In genomic region chr11:94936851-94937295, GRCm38 (mm10) we compare ENCODE assay signal across 8 mouse cellular contexts. TPM values are rescaled to one million over a fixed set of nuclear protein-coding genes. Genes with fewer than 3 reads are reported as not detected.
A peak's percentile ranks its signal among the peaks of the same experiment; 100 is the strongest.
DNase-seq lines count a peak whose midpoint lies in the region; ATAC-seq lines count a peak whose summit lies in the region.

No protein-coding gene starts in this region.

- DNase-seq in R1 (ENCODE audit: low read depth, low spot score), result peak; percentile 92
- DNase-seq in cerebellum, postnatal 10 days, result peak; percentile 95 to 97
- DNase-seq in frontal cortex, postnatal 14 days (ENCODE audit: low spot score in 2 of 2), result peak; percentile 70 to 85
- peak; percentile 85 to 88 for DNase-seq in layer of hippocampus, postnatal 14 days (ENCODE audit: low spot score in 2 of 2)
- peak; percentile 95 for DNase-seq in lung, postnatal 10 days
- DNase-seq in ovary, postnatal 36 days (ENCODE audit: low spot score), result peak; percentile 85
- peak; percentile 81 for DNase-seq in thymus, postnatal 14 days

- no peaks in the 10 kb centered on the region for H3K36me3 ChIP-seq in hindbrain, embryonic 13.5 days

- H3K4me2 ChIP-seq in hindbrain, embryonic 13.5 days, result peak overlapping the region; percentile 56

- no peaks in the 10 kb centered on the region for H3K9me3 ChIP-seq in hindbrain, embryonic 13.5 days

- H3K4me1 ChIP-seq in hindbrain, embryonic 13.5 days (replicated peaks), result peaks cover 15% of the 10 kb centered on the region

- peak; percentile 79 for ATAC-seq in hindbrain, embryonic 13.5 days (ENCODE audit: low FRiP score)

- H3K9ac ChIP-seq in hindbrain, embryonic 13.5 days, result peak overlapping the region; percentile 20; the same call in 1 of the 2 replicates

- whole genome bisulfite sequencing in hindbrain, embryonic 13.5 days, result 0% methylated on average over 17 of the region's 17 CpGs

- peak overlapping the region; percentile 32 for H3K4me3 ChIP-seq in hindbrain, embryonic 13.5 days

- no peak overlapping the region for H3K27ac ChIP-seq in hindbrain, embryonic 13.5 days

- H3K27me3 ChIP-seq in hindbrain, embryonic 13.5 days, result peaks cover 96% of the 10 kb centered on the region

RNA-seq across cellular contexts. Expression of gene Col1a1, which starts 0.8 kb away (rescaled TPM):
- polyA plus RNA-seq in hindbrain, embryonic 13.5 days (2015; fragmentation: Nextera tagmentation; extraction: Ambion mirVana), result 128 and 217 TPM in 2 replicates
- 10 to 100 TPM; 39.7 to 59.5 TPM for total RNA-seq in layer of hippocampus, postnatal 14 days (2021)

RNA-seq across cellular contexts. Expression of gene Hils1, which starts 30.5 kb away (rescaled TPM):
- polyA plus RNA-seq in hindbrain, embryonic 13.5 days (2015; fragmentation: Nextera tagmentation; extraction: Ambion mirVana), result not detected in 2 replicates
- not detected for total RNA-seq in layer of hippocampus, postnatal 14 days (2021)

RNA-seq across cellular contexts. Expression of gene Sgca, which starts 39.3 kb away (rescaled TPM):
- polyA plus RNA-seq in hindbrain, embryonic 13.5 days (2015; fragmentation: Nextera tagmentation; extraction: Ambion mirVana), result 0.23 and 0.52 TPM in 2 replicates
- under 1 TPM; 0.95 to 0.99 TPM for total RNA-seq in layer of hippocampus, postnatal 14 days (2021)

RNA-seq across cellular contexts. Expression of gene Ppp1r9b, which starts 54.0 kb away (rescaled TPM):
- 16.9 and 17.3 TPM in 2 replicates for polyA plus RNA-seq in hindbrain, embryonic 13.5 days (2015; fragmentation: Nextera tagmentation; extraction: Ambion mirVana)
- total RNA-seq in layer of hippocampus, postnatal 14 days (2021), result 100 to 1,000 TPM; 705 to 706 TPM
